Mouse (Mus musculus): Measurements from ENCODE around the gene Knstrn.

Knstrn gene

DNA sequence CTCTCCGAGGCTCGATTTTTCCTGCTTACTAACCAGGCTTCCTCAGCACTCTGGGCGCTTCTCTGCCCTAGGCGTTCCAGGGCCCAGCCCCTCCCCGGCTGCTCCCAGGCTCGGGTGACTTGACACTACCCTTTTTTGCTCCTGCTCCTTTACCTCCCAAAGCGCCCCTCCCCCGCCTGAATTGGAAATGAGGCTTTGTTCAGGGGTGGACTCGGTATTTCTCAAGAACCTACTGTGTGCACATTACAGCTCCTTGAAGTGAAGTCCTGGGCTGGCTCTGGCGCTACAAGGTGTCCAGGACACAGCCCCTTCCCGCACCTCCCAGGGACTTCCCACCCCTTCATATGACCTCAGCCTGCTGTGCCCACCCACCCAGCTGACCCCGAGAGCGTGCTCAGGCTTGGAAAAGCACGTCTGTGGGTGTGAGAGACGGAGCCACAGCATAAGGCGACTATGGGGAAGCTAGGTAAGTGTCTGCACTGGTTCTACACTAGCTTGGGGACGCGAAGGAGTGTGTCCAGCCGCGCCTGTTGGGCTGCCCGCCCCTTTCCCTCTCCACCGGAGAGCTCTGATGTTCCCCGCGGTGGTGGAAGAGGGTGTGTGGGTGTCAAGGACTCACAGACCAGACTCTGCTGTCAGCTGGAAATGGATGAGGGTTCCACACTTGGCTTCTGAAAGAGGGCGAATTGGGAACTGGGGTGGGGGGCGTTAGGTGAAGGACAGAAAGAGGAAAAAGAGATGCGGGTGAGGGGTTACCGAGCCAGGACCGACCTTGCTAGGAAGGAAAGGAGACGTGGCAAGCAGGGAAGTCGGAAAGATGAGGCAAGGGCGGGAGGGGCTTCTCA lies 86.4 kb downstream of the Knstrn start, which contains the start of gene Bahd1:
Gene Bahd1 (plus strand): TSS at position 397 of the 845 bp plus-strand sequence.
- peak; percentile 70 for DNase-seq (ENCODE audit: low spot score)

DNA sequence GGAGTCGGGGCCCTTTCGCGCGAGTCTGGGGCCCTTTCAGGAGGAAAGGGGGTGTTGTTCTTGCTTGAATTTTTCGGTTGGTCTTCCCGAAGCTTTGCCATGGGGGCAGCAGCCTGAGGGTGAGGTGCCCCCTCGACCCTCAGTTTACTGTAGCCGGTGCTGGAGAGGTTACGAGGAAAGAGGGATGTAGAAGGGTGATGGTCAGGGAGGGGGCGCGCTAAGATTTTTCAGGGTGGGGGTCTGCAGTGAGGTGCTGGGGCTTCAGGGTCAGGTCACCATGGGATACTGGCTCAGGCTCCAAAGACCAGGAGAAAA lies 87.0 kb downstream of the Knstrn start:
- DNase-seq (ENCODE audit: low spot score): no peak

DNA sequence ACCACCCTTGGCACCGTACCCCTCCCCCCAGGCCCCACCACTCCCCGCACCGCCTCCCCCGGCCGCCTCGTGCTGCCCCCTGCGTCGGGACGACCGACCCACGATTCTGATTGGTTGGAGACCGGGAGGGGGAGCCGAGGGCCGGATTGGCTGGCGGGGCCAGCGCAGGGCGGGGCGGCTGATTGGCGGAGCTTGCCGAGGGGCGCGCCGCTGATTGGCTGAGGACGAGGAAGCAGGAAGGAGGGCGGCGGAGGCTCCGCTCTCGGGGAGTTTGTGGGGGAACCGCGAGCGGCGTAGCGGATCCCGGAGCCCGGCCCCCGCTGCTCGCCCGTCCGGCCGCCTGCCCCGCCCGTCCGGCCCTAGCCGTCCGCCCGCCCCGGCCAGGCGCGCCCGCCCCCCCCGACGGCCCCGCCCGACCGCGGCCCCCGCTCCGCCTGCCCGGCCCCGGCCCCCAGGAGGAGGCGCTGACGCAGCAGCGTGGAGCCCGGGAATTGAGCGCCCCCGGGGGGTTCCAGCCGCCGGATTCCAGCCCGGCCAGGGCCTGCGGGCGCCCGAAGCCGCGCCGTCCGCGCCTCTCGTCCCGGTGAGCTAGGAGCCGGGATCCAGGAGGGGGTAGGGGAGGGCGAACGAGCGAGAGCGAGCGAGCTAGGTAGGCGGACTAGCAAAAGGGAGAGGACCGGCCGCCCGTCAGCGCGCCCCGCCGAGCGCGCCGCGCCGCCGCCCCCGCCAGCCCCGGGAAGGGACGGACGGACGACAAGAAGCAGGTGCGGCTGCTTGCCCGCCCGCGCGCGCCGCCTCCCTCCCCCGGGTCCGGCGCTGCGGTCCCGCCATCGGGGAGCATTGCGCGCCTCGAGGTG lies 87.6 kb downstream of the Knstrn start:
- peak; percentile 98 for DNase-seq (ENCODE audit: low spot score)

DNA sequence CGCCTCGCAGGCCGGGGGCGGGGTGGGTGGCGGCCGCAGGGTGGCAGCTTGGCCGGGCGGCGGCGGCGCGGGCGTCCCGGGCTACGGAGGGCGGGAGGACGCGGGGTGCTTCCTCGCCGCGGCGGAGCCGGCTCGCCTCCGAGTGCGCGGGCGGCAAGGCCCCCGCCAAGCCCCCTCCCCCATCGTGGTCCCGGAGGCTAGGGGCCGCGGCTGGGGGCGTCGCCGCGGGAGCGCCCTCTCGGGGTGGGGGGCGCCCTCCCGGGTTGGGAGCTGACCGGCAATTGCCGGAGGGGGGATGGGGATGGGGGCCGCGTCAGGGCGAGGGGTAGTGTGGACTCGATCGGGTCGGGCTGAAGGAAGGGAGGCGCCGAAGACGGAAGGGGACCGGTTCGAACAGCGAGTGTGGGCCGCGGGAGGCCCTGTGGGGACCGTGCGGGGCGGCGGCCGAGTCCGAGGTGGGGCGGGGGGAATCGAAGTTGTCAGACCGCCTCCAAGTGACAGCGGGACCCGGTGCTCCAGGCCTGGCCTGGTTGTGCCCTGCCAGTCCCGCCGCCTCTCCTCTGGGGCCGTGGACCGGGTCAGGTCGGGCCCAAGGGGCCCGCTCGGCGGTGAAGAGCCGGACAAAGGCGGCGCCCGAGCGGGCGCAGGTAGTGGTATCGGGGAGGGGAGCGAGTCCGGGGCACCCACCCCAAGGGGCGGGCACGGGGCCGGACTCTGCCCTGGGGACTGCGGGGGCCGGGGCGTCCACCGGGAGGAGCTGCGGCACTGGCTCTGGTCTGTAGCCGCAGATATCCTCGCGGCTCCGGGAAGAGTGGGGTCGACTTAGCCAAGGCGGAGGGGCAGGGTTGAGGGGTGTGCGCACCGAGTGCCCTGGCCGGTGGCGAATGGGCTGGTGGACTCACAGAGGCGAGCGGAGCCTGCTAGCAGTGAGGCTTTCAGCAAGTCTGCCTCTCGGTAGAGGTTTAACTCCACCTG lies 88.5 kb downstream of the Knstrn start:
- peak; percentile 76 for DNase-seq (ENCODE audit: low spot score)

DNA sequence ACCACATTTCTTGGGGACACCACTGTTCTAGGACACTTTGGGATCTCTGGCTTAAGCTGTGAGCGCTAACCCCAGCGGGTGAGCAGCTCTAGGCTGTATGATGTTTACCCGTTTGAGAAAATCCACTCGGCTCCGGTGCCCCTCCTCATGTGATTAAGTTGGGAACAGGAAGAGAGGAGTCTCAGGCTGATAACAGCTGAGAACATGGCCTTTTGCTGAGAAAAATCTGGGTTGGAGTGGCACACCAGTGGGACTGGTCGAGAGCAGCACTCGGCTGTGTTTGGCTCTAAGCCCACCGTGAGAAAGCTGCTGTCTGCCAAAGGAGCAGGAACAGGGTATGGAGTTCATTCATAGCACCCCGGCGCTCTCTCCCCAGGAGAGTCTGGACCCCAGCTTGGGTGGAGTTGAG lies 89.5 kb downstream of the Knstrn start:
- no peak for DNase-seq (ENCODE audit: low spot score)

Data from yolk sac, embryonic 10.5 days (tissue).